Mouse (Mus musculus): ENCODE data around the gene Kxd1.

GRCm38 (mm10) chr8:70530314-70530713 is 2.6 kb upstream of the Kxd1 start:
- TF ChIP-seq CTCF (conservative IDR thresholded peaks at IDR 0.05; ENCODE audit: low read length) (no peak), NANOG (IDR thresholded peaks at IDR 0.05; ENCODE audit: borderline replicate concordance, low read length) (no peak)
